8 mouse cellular contexts compared by ENCODE assay signal in genomic region chr5:138988764-138989163, GRCm38 (mm10). TPM values are rescaled to one million over a fixed set of nuclear protein-coding genes. Genes with fewer than 3 reads are reported as not detected.
DNase-seq lines count a peak whose midpoint lies in the region; ATAC-seq lines count a peak whose summit lies in the region.

No protein-coding gene starts in this region.

- no peak overlapping the region for H3K9ac ChIP-seq in midbrain, embryonic 15.5 days
- H3K9ac ChIP-seq in embryonic facial prominence, embryonic 14.5 days (ENCODE audit: low read depth, low read length), result peak overlapping the region; percentile 30; the same call in 1 of the 2 replicates

- no peak for DNase-seq in midbrain, embryonic 10.5 days (ENCODE audit: low spot score)
- DNase-seq in embryonic facial prominence, embryonic 14.5 days (ENCODE audit: low spot score), result peak; percentile 85
- DNase-seq in heart, postnatal 25 days (ENCODE audit: low spot score), result peak; percentile 58
- peak; percentile 79 for DNase-seq in lung, postnatal 14 days
- no peak for DNase-seq in thymus, adult 18-20 months
- no peak for DNase-seq in embryo, embryonic 9.5 days (ENCODE audit: extremely low spot score)
- no peak for DNase-seq in T-cell, adult 2 months (ENCODE audit: low spot score)

- ATAC-seq in midbrain, embryonic 15.5 days (replicated peaks), result 0 out of 2 replicates have a peak, but pooled peaks have one; percentile 27
- ATAC-seq in embryonic facial prominence, embryonic 14.5 days (ENCODE audit: low read depth), result 0 out of 2 replicates have a peak, but pooled peaks have one; percentile 35

- no peaks in the 10 kb centered on the region for H3K9me3 ChIP-seq in midbrain, embryonic 15.5 days
- H3K9me3 ChIP-seq in midbrain, embryonic 10.5 days (replicated peaks), result no peaks in the 10 kb centered on the region
- H3K9me3 ChIP-seq in embryonic facial prominence, embryonic 14.5 days (ENCODE audit: control insufficient read depth, low read length), result no peaks in the 10 kb centered on the region

- intact Hi-C loops in heart, postnatal 25 days (cut with DNase I), result no loop called here

- H3K27me3 ChIP-seq in midbrain, embryonic 15.5 days (replicated peaks), result peaks cover 23% of the 10 kb centered on the region
- peaks cover 59% of the 10 kb centered on the region for H3K27me3 ChIP-seq in midbrain, embryonic 10.5 days (ENCODE audit: low read depth, poor library complexity, severe bottlenecking)
- H3K27me3 ChIP-seq in embryonic facial prominence, embryonic 14.5 days (replicated peaks; ENCODE audit: control insufficient read depth, insufficient read depth, low read length), result peaks cover 33% of the 10 kb centered on the region

- H3K27ac ChIP-seq in midbrain, embryonic 15.5 days, result no peak overlapping the region
- no peak overlapping the region for H3K27ac ChIP-seq in midbrain, embryonic 10.5 days (replicated peaks)
- H3K27ac ChIP-seq in embryonic facial prominence, embryonic 14.5 days (replicated peaks; ENCODE audit: low read depth, low read length), result peak overlapping the region; percentile 21; the same call in 1 of the 2 replicates

- H3K4me3 ChIP-seq in midbrain, embryonic 15.5 days, result no peak overlapping the region
- H3K4me3 ChIP-seq in midbrain, embryonic 10.5 days, result no peak overlapping the region
- no peak overlapping the region for H3K4me3 ChIP-seq in embryonic facial prominence, embryonic 14.5 days (ENCODE audit: low read depth, low read length)

- 36% methylated on average over 9 of the region's 9 CpGs for WGBS in midbrain, embryonic 15.5 days
- 63% methylated on average over 9 of the region's 9 CpGs for WGBS in midbrain, embryonic 10.5 days
- WGBS in embryonic facial prominence, embryonic 14.5 days, result 50% methylated on average over 9 of the region's 9 CpGs

- H3K4me2 ChIP-seq in midbrain, embryonic 15.5 days, result no peak overlapping the region
- peak overlapping the region; percentile 18; the same call in 1 of the 2 replicates for H3K4me2 ChIP-seq in embryonic facial prominence, embryonic 14.5 days (ENCODE audit: low read depth, low read length)

- peaks cover 31% of the 10 kb centered on the region for H3K4me1 ChIP-seq in midbrain, embryonic 15.5 days
- peaks cover 34% of the 10 kb centered on the region for H3K4me1 ChIP-seq in midbrain, embryonic 10.5 days
- H3K4me1 ChIP-seq in embryonic facial prominence, embryonic 14.5 days (ENCODE audit: control insufficient read depth, insufficient read depth, low read length), result peaks cover 26% of the 10 kb centered on the region

- no peaks in the 10 kb centered on the region for H3K36me3 ChIP-seq in midbrain, embryonic 15.5 days (replicated peaks)
- H3K36me3 ChIP-seq in midbrain, embryonic 10.5 days, result peaks cover 8% of the 10 kb centered on the region; the same call in 1 of the 2 replicates
- H3K36me3 ChIP-seq in embryonic facial prominence, embryonic 14.5 days (ENCODE audit: control insufficient read depth, insufficient read depth, low read length), result peaks cover 35% of the 10 kb centered on the region

RNA-seq across cellular contexts. Expression of gene Pdgfa, which starts 8.4 kb away (rescaled TPM):
- polyA plus RNA-seq in midbrain, embryonic 15.5 days (2015; fragmentation: Nextera tagmentation; extraction: Ambion mirVana), result 22.5 and 23.6 TPM in 2 replicates
- 4.8 and 6.8 TPM in 2 replicates for polyA plus RNA-seq in midbrain, embryonic 10.5 days (2016; fragmentation: Nextera tagmentation; extraction: Ambion mirVana)
- polyA plus RNA-seq in embryonic facial prominence, embryonic 14.5 days (2014; fragmentation: Nextera tagmentation; extraction: Ambion mirVana), result 65.7 and 73.2 TPM in 2 replicates
- 10 to 100 TPM; 23.3 to 27.2 TPM for total RNA-seq in heart, postnatal 25 days (2021)

Comparison
In these comparisons a context has a peak if more than half of its experiments do, and no peak if none do; other contexts are left out.
1. DNase-seq: peak in embryonic facial prominence, embryonic 14.5 days (single experiment), heart, postnatal 25 days (single experiment) and lung, postnatal 14 days (single experiment); none in midbrain, embryonic 10.5 days (single experiment), thymus, adult 18-20 months (0 of 2), embryo, embryonic 9.5 days (single experiment) and T-cell, adult 2 months (single experiment).